Mouse (Mus musculus) cortical plate, adult 2 months (tissue): ENCODE measurements at regions not wholly inside any gene's neighbourhood (a gene's known extent, or its start where the extent isn't known, plus 50 kb on each side); places are given as distances from the start of the nearest gene placed in this dataset.

Experiments used
- CTCF ChIP-seq: fragments of 200-500 bp; IDR thresholded peaks from 2 replicates; pipeline ENCODE4 v1.5.1; 2011; ENCODE audit warnings: mild to moderate bottlenecking, control low read depth, low read length; ENCODE audit not compliant: insufficient read depth; ENCODE audit errors: extremely low read depth
- POLR2A ChIP-seq: fragments of 200-500 bp; IDR thresholded peaks from 2 replicates; pipeline ENCODE4 v1.6.1; 2011; ENCODE audit warnings: mild to moderate bottlenecking, low read length, control low read depth; ENCODE audit not compliant: insufficient read depth; ENCODE audit errors: extremely low read depth

DNA sequence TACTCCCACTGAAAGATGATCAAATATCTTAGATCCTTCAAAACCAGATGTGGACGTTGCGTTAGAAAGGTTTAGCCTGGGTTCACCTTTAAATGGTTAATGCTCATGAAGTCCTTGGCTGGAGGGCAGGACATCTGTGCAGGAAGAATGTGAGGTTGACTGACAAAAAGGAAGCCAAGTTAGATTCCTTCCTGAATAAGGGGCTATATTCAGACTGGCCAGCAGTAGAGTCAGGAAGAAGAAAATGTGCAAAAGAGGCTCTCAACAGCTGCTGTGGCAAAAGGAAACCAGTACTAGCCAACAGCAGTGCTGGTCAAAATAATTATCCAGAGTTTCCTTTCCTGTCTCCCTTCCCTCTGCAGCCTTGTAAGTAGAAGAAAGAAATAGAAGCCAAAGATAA, 582.0 kb upstream of the Marcks start:
- TF ChIP-seq POLR2A, result no peak
- TF ChIP-seq CTCF, result no peak
